Mouse (Mus musculus) c-Kit-negative CD71-positive TER-119-positive erythroid progenitor cells, embryonic 14.5 days (primary cell): ENCODE results near the gene Bhlha15.

ENCODE experiments used
- DNase-seq: peaks from one replicate; pipeline ENCODE4 v3.0.0-alpha.2; 2013; ENCODE audit warnings: low read depth, low spot score

The Bhlha15 gene

DNA sequence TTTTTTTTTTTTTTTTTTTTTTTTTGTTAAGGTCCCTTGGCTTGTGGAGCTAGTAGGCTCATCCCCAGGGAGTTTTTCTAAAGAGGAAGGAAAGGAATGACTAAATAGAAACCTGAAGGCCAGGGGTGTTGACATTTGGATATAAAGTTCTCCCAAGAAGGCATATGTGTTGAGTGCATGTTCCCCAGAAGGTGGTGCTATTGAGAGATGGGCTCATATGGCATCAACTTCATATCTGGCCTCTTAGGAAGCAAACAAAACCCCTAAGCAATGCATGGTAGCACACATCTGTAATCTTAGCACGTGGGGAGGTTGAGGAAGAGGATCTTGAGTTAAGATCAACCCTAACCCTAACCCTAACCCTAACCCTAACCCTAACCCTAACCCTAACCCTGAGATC, 41.3 kb downstream of the Bhlha15 start:
- no peak for DNase-seq

DNA sequence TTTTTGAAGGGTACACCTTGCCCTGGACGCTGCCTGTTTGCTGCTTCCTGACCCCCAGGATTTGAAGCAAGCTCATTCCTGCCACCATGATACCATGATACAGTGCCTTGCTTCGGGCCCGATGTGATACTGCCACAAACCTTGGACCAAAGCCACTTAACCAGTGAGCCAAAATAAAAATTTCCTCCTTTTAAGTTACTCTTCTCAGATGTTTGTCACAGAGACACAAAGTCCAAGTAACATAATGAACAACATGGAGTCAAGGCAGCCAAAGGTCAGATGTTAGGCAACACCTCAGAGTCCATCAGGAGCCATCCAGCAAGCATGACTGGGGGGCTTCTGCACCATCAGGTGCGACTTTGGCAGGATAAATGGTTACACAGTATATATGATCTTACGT, 42.4 kb downstream of the Bhlha15 start:
- no peak for DNase-seq

DNA sequence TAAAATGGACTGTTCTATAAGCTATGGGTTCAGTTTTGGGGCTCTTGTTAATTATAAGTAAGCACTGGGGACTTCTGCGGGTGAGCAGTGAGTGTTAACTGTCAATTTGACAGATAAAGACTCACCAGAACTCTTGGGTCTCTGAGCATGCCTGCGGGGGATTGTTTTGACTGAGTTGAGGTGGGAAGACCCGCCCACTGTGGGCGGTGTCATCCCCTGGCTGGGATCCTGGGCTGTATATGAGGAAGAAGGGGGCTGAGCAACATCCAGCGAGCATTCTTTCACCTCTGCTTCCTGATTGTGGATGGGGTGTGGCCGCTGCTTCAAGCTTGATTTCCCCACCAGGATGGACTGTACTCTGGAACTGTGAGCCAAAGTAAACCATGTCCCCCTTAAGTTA, 44.1 kb downstream of the Bhlha15 start:
- no peak for DNase-seq

DNA sequence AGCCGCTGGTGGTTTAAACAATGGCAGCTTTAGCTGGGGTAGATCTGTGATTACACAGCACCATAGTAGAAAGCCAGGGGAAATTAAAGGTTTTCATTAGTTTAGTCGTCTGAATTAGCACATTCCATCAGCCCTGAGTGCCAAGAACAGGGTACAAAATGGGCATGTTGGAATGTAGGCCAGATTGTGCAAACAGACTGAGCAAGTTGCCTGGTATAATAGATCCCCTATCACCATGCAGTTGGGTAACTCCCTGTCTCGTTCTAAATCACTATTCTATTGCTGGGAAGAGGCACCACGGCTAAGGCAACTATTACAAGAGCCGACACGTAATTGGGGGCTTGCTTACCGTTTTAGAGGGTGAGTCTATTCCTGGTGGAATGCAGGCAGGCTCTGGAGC, 44.6 kb downstream of the Bhlha15 start:
- DNase-seq = no peak

DNA sequence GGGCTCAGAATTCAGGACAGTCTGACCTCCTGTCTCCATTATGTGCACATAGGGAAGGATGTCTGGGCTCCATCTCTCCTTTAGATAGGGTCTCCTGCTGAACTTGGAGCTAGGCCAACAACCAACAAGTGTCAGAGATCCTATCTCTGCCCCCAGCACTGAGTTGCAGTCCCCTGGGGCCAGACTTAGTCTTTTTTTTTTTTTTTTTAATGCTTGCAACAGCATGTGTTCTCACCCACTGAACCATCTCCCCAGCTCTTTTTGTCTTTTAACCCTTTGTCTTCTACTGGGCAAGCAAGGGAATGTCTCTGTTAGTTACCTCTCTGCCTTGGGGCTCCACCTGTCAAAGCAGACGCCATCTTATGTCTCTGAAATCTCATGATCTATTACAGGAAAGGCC, 48.9 kb downstream of the Bhlha15 start:
- DNase-seq = no peak
